Mouse (Mus musculus): ENCODE results near the gene Prr27.

Gene Prr27

DNA sequence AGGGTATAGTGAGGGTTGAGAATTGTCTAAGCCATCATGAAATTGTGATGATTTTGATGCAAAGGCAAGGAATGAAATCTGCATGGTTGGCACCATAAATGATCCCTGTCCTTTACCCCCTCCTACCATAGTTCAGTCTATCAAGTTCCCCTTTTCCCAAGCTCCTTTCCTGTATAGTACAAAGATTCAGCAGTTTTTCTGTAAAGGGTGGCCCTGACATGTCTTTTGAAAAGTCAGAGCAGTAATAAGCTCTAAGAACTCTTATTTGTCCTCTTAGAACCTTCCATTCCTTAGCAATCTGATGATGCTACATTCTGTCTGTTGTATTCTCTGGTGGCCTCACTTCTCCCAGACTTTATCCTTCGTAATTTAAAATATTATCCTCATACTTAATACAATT lies at the start of gene Prr27:
Prr27 (plus strand) TSS at position 301 of the 400 bp plus-strand sequence.
- no peak for DNase-seq

DNA sequence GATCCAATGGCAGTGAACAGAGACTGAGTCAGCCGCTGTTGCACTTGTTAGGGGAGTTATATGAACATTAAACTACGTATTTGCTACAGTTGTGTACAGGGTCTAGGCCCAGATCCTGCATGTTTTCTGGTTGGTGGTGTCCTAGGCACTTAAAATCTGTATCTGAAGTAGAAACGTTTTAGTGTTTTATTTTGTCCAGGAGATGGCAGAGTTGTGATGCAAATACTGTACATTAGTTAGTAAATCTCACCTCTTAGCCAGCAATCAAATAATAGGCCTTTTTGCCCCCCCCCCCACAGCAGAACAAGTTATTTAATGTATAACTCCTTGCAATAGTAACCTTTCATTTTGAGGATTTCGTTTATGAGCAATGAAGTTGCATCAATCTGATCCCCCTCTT lies 42.8 kb upstream of the Prr27 start:
- no peak for DNase-seq

DNA sequence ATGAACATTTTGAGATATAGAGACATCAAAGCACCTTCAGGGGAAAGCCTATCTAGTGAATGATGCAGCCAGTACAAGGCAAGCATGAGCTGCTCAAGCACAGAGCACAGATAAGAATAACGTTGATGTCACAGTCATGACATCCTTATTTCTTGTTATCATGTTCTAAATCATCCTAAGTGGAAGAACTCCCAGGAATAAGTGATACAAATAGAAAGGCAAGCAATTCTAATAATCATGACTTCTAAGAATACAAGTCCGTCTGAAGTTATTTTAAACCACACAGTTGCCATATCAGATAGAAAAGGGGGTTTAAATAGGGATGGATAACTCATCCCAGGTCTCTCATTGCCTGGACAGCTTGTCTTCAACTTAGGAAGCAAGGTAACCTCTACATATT lies 17.7 kb upstream of the Prr27 start, which contains the start of gene Csn1s2b:
Csn1s2b (plus strand) TSS at position 301 of the 400 bp plus-strand sequence.
- DNase-seq, result no peak

DNA sequence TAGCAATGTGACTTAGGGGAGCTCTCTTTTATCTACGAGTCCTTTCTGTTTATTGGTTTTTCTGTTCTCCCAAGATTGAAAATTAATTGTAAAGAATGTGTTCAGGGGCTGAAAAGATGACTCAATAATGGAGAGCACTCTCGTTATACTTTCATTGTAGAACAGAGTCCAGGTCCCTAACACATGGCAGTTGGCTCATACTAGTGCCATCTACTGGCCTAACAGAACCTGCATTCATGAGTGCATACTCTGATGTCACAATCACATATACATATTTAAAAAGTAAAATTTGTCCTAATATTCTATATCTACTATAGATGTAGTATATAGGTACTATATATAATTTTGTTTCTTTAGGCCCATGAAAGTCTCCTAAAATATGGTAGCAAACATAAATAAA lies 16.2 kb upstream of the Prr27 start:
- DNase-seq, result no peak

DNA sequence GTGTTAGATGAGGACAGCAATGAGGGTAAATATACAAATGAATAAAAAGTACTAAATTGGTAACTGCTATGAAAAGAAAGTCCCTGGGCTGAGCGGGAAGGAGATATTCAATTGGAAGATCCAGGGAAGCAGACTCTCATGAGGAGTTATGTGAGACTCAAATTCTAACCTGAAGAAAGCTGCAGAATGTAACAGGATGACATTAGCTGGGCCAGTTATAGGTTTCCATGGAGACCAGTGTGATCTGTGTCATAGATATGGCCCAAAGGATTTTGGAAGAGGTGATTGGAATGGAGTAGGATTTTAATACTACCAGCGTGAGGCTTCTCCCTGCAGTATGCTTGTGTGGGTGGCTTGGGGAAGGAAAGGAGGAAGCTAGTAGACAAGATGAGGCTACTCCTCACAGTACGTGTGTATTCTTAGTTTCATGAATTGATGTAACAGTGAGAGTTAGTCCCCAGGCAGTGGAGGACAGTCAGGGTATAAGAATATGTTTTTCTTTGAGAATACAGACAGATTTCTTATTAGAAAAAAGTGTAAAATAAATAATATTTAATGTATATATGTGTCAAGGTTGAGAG lies 29.7 kb downstream of the Prr27 start:
- no peak for DNase-seq

DNA sequence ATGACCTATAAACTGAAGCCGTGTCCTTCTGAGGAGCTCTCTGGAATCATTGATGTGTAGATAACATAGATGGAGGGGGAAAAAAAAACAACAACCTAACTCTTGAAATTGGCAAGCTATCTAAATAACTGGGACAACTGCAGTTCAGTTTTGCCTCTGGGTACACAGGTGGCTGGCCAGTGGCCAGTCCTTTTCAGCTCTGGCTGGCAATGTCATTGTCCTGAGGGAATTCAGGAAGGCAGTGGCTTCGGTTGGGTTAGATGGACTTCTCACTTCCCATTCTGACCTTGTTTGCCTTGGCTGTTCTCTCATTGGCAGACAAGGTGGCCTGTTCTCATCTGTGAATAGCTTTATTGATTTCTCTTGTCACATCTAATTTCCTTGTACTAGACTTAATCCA lies 44.6 kb downstream of the Prr27 start:
- DNase-seq, result no peak

GRCm38 (mm10) chr5:87871423-87871822 lies 45.9 kb downstream of the Prr27 start:
- DNase-seq, result no peak

GRCm38 (mm10) chr5:87884729-87885128 lies 59.2 kb downstream of the Prr27 start, which contains the start of gene Odam:
TSS of gene Odam (plus strand) at chr5:87885029.
- no peak for DNase-seq
